Mouse (Mus musculus): Measurements from ENCODE around the gene Fsip1.
A peak's percentile ranks its signal among the peaks of the same experiment; 100 is the strongest.

Gene Fsip1

DNA sequence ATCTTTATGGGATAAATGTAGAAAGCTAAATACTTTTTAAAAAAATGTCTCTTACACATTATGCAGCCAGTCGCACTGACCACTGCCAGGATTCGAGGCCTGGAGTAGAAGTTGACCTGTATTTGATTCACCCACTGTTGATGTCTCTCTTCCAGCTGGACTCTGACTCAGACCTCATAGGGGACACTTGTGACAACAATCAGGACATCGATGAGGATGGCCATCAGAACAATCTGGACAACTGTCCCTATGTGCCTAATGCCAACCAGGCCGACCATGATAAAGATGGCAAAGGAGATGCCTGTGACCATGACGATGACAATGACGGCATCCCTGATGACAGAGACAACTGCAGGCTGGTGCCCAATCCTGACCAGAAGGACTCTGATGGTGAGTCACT is 134.5 kb downstream of the Fsip1 start:
- peak in 1 of 2 experiments; percentile 5 for DNase-seq

DNA sequence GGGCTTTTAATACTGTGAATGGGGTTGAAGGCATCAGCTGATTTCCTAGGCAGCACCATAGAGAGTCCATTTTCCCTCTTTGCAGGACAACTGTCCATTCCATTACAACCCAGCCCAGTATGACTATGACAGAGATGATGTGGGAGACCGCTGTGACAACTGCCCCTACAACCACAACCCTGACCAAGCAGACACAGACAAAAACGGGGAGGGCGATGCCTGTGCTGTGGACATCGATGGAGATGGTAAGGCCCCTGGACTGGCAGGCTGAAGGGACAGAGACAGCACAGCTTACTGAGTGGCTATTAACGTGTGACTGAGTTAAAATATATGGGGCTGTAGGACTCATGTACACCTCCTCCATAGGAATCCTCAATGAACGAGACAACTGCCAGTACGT is 136.0 kb downstream of the Fsip1 start:
- DNase-seq: peak in 1 of 2 experiments; percentile 3

DNA sequence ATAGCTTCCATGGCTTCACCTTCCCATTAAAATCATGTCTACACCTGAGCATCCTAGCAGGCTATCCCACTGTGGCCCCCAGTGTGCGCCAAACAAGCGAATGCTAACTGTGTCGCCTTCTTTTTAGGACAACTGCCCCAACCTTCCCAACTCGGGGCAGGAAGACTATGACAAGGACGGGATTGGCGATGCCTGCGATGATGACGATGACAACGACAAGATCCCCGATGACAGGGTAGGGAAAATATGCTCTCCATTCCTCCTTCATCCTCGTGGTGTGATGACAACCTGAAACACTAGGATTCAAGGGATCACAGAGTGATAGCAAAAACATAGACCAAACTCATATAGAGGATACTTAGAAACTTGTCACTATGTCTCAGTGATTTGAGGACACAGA is 136.7 kb downstream of the Fsip1 start:
- DNase-seq: peak in 1 of 2 experiments; percentile 3

DNA sequence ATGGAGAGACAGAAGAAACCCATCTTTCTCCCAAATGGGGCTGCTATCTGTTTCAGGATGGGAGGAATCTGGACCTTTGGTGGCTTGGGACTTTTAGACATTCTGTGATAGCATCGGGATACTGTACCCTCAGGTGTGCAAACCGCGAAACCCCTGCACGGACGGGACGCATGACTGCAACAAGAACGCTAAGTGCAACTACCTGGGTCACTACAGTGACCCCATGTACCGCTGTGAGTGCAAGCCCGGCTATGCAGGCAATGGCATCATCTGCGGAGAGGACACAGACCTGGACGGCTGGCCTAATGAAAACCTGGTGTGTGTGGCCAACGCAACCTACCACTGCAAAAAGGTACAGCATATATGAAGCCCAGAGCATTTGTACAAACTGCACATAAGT is 137.1 kb downstream of the Fsip1 start:
- peak in 1 of 2 experiments; percentile 6 for DNase-seq

DNA sequence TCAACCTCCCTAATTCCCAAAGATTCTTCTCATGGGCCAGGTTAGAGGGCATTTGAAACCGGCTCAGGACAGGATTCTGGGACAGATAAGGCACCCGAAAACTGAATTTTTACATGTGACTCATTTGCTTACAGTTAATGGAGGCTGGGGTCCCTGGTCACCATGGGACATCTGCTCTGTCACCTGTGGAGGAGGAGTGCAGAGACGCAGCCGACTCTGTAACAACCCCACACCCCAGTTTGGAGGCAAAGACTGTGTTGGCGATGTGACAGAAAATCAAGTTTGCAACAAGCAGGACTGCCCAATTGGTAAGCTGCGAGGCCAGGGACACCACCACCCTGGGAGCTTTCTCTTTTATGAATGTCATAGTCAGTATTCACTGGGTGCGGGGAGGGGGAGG is 138.3 kb downstream of the Fsip1 start:
- peak in 1 of 2 experiments; percentile 3 for DNase-seq

DNA sequence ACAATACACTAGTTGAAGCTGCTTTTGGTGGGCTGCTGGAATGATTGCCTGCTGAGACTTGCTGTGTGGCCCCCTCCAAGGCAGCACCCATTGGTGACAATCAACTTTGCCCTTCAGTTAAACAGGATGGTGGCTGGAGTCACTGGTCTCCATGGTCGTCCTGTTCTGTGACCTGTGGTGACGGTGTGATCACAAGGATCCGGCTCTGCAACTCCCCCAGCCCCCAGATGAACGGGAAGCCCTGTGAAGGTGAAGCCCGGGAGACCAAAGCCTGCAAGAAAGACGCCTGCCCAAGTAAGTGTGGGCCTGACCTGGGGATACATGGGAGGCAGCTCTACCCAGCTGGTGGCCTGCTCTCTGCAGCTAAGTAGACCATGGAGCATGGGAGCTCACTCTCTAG is 138.7 kb downstream of the Fsip1 start:
- DNase-seq: peak in 1 of 2 experiments; percentile 4

DNA sequence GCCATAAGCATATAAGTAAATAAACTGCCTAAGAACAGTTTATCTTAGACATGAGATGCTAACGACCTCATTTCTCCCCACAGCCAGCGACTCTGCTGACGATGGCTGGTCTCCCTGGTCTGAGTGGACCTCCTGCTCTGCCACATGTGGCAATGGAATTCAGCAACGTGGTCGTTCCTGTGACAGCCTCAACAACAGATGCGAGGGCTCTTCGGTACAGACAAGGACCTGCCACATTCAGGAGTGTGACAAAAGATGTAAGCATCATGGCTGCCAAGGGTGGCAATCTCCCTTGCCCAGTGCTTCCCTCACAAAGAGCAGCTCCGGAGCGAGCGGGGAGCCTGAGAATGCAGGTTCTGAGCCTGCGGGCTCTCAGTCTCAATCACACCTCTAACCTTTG is 139.4 kb downstream of the Fsip1 start:
- no peak for DNase-seq

DNA sequence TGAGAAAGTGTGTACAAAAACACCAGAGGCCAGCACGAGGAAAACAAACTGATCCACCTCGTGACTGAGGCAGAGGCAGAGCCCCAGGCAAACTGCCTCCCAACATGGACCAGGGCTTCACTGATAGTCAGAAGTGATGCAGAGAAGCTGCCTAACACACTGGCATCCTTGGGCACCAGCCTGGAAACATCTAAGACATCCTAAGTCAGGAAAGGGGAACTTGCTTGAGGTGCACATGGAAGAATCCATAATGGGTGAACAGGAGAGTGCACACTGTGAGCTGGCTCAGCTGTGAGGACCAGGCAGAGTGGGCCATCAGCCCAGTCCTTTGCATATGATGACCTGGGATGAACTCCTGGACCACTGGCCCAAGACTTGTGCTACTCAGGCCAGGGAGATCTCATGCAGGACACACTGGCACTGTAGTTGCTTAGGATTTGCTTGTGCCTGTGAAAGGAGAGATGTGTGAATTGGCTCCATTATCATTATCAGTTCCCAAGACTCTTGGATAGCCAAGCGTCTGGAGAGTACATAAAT is 139.9 kb downstream of the Fsip1 start:
- no peak for DNase-seq

DNA sequence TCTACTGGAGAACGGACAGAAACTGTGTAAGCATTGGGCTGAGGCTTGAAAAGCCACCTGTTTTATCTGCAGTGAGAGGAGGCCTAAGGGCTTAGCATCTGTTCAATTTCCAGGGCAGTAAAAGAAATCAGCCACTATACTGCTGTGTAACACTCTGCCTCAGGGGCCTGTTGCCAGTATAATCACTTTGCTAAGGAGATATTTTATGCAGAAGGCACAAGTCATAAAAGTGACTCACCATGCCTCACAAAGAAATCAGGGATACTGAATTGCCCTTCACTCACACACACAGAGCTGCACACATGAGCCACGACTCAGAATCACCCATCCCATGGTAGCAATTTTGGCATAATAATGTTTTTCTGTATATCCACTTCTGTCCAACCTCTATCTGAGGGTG is 140.6 kb downstream of the Fsip1 start:
- DNase-seq: no peak

DNA sequence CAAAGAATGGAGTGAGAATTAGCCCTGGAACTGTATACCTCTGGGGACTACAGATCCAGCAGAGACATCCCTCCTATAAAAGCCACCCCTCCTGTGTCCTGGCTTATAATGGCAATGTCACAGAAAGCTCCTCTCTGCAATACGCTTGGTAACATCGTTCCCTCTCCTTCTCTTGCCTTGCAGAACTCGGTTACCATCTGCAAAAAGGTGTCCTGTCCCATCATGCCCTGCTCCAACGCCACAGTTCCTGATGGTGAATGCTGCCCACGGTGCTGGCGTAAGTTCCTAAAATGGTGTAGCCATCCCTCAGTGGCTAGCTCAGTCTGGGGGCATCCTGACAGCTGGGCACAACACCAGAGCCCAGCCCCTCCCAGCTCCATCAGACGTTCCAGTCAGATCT is 141.1 kb downstream of the Fsip1 start:
- DNase-seq: peak in 1 of 2 experiments; percentile 5

DNA sequence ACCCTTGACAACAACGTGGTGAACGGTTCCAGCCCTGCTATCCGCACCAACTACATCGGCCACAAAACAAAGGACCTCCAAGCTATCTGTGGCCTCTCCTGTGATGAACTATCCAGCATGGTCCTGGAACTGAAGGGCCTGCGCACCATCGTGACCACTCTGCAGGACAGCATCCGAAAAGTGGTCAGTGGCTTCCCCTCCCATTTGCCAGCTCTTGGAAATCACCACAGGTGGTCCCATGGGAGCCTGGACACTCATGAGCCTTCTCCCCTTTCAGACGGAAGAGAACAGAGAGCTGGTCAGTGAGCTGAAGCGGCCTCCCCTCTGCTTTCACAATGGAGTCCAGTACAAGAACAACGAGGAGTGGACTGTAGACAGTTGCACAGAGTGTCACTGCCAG is 142.1 kb downstream of the Fsip1 start:
- no peak for DNase-seq

DNA sequence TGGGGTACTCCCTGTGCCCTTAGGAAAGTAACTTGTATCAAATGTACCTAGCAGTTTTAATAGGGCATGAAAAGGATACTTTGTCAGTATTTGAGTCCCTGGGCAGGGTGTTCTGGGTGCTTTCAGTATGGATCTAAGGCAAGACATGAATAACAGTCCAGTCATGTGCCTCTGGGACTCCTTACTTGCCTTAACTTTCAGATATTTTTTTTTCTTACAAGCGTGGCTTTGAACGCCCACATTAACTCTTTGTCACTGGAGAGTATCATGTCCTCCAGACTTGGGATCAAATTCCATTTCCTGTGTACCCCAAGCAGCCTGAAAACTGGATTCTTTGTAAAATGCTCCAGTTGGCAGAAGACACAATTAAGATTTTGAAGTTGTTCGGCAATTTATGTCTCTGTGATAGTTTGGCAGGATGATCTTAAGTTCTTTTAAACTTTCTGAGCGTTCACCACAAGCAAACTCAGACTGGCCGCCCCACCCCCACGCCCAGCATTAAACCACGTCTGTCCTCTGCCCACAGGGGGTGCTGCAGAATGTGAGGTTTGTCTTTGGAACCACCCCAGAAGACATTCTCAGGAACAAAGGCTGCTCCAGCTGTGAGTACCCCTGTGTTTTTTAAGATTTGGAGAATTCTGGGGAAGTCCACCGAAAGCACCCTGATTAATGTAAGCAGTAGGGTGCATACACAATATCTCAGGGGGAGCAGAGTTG is 142.8 kb downstream of the Fsip1 start:
- DNase-seq: peak; percentile 73 to 77

DNA sequence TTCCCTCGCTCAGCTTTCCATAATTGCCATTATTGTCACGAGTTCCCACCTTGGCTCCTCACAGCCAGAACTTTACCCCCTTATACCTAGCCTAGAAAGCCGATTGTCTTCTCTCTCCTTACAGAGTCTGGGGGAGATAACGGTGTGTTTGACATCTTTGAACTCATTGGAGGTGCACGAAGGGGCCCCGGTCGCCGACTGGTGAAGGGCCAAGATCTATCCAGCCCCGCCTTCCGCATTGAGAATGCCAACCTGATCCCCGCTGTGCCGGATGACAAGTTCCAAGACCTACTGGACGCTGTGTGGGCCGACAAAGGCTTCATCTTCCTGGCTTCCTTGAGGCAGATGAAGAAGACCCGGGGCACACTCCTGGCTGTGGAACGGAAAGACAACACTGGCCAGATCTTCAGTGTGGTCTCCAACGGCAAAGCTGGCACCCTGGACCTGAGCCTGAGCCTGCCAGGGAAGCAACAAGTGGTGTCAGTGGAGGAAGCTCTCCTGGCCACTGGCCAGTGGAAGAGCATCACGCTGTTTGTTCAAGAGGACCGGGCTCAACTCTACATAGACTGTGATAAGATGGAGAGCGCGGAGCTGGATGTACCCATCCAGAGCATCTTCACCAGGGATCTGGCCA is 143.8 kb downstream of the Fsip1 start:
- DNase-seq: peak in 1 of 2 experiments; percentile 54

DNA sequence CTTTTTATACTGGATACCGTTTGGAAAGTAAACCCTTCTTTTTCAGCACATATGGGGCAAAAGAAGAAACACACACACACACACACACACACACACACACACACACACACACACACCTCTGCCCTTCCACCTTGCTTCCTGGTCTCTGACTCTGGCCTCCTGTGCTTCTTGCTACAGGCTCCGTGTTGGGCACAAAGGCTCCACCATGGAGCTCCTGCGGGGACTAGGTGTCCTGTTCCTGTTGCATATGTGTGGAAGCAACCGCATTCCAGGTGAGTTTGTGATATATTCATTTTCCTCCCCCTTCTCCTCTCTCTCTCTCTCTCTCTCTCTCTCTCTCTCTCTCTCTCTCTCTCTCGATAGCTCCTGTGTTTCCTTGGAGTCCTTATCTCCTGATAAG is 144.3 kb downstream of the Fsip1 start:
- DNase-seq: no peak

DNA sequence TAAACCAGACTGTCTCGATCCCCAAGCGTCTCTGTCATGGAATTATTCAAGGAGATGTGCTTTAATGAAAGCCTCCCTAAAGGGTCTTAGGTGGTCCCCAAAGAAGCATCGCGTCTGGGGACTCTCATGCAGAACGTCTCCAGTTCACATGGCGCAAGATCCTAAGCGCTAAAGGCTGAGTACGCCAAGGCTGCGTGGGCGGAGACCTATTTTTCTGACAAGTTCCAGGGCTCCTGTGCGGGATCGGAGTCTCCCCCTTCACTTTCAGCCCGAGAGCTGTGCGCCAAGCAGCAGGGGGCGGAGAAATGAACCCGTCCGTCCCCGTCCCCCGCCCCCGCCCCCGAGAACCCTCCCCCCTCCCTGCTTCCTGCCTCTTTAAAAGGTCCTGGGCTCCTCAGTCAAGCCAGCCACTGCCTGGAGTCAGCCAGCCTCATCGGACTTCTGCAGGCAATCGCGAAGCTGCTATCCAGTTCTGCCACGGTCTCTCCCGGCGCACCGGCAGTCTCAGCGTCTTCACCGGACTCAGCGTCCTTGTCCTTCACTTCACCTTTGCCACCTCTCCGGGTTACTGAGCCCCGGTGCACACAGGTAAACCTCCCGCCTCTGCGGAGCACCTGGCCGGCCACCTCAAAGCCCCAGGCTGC is 145.2 kb downstream of the Fsip1 start, which contains the start of gene Thbs1:
TSS of gene Thbs1 (plus strand) at position 389 of the 644 bp plus-strand sequence.
- DNase-seq: peak; percentile 86 to 92

DNA sequence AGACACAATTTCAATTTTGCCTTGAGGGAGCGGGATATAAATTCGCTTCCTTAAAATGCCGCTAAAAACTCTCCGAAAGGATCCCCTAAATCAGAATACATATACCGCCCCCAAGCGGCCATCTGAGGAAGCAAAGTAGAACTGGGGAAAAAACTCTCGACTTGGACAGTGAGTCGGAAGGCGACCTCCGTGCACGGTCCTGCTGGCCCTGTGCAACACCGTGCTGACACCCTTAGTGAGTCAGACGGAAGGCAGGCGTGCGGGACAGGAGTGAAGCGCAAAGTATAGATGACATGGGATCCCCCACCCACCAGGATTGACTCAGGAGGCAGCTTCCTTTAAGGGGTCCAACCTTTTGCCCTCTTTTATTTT is 145.7 kb downstream of the Fsip1 start:
- DNase-seq: peak; percentile 88 to 92

DNA sequence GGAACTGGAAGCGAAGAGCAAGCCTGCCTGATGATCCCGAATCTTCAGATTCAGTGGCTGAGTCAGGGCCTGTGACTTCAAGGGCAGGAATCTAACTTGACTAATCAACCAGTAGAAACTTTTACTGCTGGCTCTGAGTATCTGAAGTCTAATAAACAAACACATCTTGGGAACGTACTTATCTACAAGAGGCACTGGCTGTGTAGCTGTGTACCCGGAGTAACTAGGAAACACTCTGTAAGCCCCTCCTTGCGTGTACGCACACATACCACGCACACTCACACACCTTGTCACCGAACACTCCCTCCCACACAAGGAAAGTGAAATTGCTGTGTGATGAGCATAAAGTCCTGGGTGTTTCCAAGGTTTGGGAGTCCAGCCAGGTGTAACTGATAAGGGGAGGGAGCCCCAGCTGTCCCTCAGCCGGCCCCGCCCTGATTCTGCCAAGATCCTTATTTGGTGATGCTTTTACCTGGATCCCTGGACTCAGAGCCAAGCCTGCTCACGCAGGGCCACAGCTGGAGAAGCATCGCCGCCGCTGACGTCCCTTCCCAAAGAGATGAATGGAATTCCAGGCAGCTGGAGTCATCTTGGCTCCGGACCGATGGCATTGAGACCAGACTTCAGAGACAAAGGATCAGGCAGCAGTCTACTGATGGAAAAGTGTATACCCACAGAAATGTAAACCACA is 146.4 kb downstream of the Fsip1 start:
- DNase-seq: peak; percentile 67 to 81

DNA sequence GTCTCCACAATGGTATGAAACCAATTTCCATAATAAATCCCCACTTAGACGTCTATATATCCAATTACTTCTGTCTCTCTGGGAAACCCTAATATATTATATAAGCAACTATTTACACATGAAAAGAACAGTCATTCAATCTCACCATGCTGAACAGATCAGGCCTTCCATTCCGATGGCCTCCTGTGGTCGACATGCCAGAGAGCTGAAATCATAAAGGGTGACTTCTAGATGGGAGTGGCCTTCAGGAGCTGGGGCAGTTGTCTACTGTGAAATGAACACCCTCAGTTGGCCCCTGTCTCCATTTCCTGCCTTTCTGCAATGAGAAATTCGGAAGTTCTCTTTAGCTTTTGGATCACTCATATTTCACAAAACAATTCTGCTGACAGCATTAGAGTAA is 154.6 kb downstream of the Fsip1 start:
- DNase-seq: no peak

DNA sequence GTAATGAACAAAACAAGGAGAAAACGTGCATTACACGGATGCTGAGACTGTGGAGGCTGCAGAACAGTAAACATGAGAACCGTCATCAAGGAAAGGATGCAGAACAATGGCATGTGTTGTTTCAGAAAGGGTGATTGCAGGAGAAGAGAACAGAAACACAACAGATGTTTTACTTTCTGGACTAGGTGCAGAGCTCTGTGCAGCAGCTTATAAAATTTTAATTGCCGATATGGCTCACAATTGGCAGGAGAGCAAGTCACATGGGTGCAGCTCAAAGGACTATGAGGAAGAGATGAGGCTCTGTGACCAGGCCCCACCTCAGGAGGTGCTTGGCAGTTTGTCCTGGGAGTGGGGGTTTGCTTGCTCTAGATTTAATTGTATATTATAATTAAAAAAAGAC is 157.7 kb downstream of the Fsip1 start:
- DNase-seq: no peak

DNA sequence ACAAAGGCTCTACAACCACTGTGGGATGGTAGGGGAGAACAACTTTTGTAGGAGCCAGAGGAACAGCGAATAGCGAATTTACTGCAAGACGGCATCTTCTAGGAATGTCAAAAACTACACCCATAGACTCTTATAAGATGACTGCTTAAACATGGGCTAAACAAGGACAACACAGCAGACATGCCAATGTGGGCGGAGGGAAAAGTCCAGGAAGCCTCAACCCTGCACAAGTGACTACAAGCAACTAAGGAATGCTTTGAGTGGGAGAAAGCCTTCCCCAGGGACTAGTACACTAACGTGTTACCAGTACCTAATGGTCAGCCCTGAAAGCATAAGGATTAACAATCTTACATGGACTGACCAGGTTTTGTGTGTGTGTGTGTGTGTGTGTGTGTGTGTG is 165.5 kb downstream of the Fsip1 start:
- DNase-seq: no peak

DNA sequence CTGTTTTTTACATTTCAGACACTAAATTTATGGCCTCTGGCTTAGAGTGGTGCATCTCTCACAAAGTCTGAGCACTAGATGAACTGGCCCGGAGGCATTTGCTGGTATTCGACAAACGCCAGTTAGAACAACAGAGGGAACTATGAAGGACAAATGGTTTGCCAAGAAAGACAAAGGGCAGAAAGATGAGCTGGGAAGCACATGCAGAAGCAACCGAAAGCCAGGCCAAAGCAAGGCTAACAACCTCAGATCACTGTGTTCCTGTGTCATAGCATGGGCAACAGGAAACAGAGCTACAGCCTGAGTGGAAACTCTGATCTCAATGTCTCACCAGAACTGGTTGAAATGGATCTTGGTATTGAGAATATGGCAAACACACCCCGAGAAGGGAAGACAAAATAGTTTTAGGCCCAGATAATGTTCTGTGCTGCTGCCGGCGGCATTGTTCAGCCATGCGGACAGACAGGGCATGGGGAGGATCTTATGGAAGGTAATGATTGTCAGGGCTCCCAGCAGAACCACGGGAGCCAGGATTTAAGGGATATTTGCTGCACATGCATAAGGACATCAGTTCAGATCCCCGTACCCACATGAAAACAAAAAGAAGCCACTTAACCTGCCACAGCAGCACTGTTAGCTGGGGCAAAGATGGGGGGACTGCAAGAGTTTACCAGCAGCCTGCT is 169.6 kb downstream of the Fsip1 start:
- DNase-seq: no peak

DNA sequence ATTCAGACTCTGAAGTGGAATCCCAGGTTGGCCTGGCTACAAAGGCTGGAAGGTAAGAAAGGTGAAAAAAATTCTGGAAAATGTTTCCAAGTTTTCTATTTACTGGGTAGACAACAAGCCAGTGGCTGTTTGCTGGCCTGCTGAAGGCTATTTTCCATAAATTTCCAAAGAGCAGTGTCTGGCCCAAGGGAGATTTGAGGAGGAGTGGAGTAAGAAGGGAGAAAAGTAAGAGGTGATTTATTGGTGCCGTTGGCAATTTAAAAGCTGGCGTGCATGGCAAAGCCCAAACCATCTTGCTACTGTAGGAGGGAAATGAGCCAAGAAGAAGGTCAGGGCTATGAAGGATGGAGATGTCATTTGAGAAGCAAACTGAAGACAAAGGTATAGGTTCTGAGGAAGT is 171.1 kb downstream of the Fsip1 start:
- no peak for DNase-seq

DNA sequence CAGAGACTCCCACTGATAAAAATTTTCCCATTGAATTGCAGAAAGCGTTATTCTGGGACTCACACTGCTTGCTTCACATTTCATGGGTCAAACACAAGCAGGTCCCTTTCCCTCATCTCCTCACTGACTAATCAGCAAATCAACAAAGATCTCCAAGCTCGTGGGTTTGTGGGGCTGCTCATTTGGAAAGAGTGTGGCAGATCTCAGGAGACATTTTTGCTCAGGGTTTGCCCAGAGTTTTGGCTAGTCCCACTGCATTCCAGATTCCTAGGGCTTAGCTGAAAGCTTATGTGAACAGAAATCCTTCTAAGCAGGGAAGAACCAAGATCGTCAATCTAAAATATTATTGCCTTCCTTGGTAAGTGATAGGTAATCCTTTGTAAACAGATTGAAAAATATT is 172.1 kb downstream of the Fsip1 start:
- DNase-seq: no peak

Data from lung, postnatal 4 days (tissue).